Mouse (Mus musculus) liver, embryonic 14.5 days (tissue): ENCODE results near the gene Bfsp1.

Experiments
- CTCF ChIP-seq: IDR thresholded peaks from 2 replicates; pipeline ENCODE4 v1.5.1; 2016; ENCODE audit warnings: antibody characterized with exemption, low read depth, control low read depth
- EP300 ChIP-seq: IDR thresholded peaks from 2 replicates; pipeline ENCODE4 v1.6.1; 2016; ENCODE audit warnings: antibody characterized with exemption, low read depth

DNA sequence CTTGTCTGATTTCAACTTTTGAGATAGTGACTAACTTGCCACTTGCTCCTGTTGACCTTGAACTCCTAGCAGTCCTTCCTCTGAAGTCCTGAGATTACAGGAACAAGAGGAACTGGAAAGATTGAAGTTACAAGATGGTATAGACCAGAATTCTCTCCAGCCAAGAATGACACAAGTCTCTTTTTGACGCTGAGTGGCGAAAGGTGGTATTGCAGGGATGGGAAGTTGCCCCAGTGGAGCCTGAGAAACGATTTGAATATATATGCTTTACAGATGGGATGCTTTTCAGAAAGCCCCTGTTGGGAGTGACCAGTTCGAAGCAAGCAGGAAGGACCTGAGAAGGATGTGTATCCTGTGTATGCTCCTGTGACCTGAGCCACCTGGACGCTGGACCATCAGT, 54.2 kb downstream of the Bfsp1 start:
- TF ChIP-seq CTCF (no peak), EP300 (no peak)
